Mouse (Mus musculus) bone marrow, adult 2 months (tissue): Measurements from ENCODE around the gene Sc5d. TPM values are rescaled to one million over a fixed set of nuclear protein-coding genes. Genes with fewer than 3 reads are reported as not detected.

ENCODE experiments used
- H3K27ac ChIP-seq: fragments of 200-500 bp; 2 replicates; pipeline ENCODE4 v1.5.1; 2012; ENCODE audit warnings: low read depth, mild to moderate bottlenecking, control low read depth, inconsistent platforms, low read length; ENCODE audit not compliant: control insufficient read depth, poor library complexity, insufficient read depth
- H3K4me1 ChIP-seq: fragments of 200-500 bp; 2 replicates; pipeline ENCODE4 v1.6.1; 2011; ENCODE audit warnings: low read length; ENCODE audit not compliant: control insufficient read depth, insufficient read depth
- H3K4me3 ChIP-seq: fragments of 200-500 bp; replicated peaks from 2 replicates; pipeline ENCODE3; 2011; ENCODE audit warnings: mild to moderate bottlenecking, low read depth, low read length, control low read depth; ENCODE audit not compliant: control insufficient read depth
- CTCF ChIP-seq: fragments of 200-500 bp; IDR thresholded peaks from 2 replicates; pipeline ENCODE4 v1.5.1; 2011; ENCODE audit warnings: low read length, control low read depth; ENCODE audit not compliant: control insufficient read depth, insufficient read depth
- POLR2A ChIP-seq: fragments of 200-500 bp; IDR thresholded peaks from 2 replicates; pipeline ENCODE4 v1.6.1; 2011; ENCODE audit warnings: low read depth, mild to moderate bottlenecking, control low read depth, low read length, borderline replicate concordance; ENCODE audit not compliant: control insufficient read depth
- WGBS: fragments of 180-500 bp; shearing (Covaris S2); methylation state at CpG from one replicate; pipeline ENCODE4 v1.1.7; 2018; 5-methylcytosine and 5-hydroxymethylcytosine counted together
- polyA plus RNA-seq: library from polyadenylated mRNA; stranded (reverse); fragments of >200 nt; gene quantifications from 2 replicates; pipeline ENCODE4 v1.2.4, GENCODE M21; 2011; ENCODE audit warnings: low replicate concordance; ENCODE audit not compliant: missing spikeins, insufficient read depth, insufficient read length

Gene Sc5d
- polyA plus RNA-seq, 1 experiment = 6.5 TPM

- H3K27ac ChIP-seq = no peak overlapping the region
- TF ChIP-seq CTCF = no peak
- TF ChIP-seq POLR2A = no peak
- WGBS = 46% methylated on average over 6 of the region's 6 CpGs
- H3K4me1 ChIP-seq = no peaks in the 10 kb centered on the region; the same call in 1 of the 2 replicates
- no peak overlapping the region for H3K4me3 ChIP-seq
These were observed 17.4 kb downstream of the Sc5d start for GRCm38 (mm10) chr9:42246688-42247087.

- Histone ChIP-seq H3K4me1 (no peaks in the 10 kb centered on the region; the same call in 1 of the 2 replicates), H3K27ac (no peak overlapping the region), H3K4me3 (no peak overlapping the region)
- no peak for TF ChIP-seq CTCF
- TF ChIP-seq POLR2A = no peak
- WGBS = 76% methylated on average over 5 of the region's 5 CpGs
These were observed 19.9 kb downstream of the Sc5d start for GRCm38 (mm10) chr9:42244173-42244572.

GRCm38 (mm10) chr9:42241021-42241420 lies 23.0 kb downstream of the Sc5d start:
- Histone ChIP-seq H3K27ac (no peak overlapping the region), H3K4me1 (no peaks in the 10 kb centered on the region), H3K4me3 (no peak overlapping the region)
- 73% methylated on average over 3 of the region's 3 CpGs for WGBS
- TF ChIP-seq POLR2A (no peak), CTCF (no peak)

GRCm38 (mm10) chr9:42240583-42240992 lies 23.5 kb downstream of the Sc5d start:
- Histone ChIP-seq H3K4me1 (no peaks in the 10 kb centered on the region), H3K27ac (no peak overlapping the region), H3K4me3 (no peak overlapping the region)
- 18% methylated on average over 11 of the region's 11 CpGs for WGBS
- TF ChIP-seq POLR2A (no peak), CTCF (peak; percentile 39; the same call in 1 of the 2 replicates)

GRCm38 (mm10) chr9:42238827-42239226 lies 25.2 kb downstream of the Sc5d start:
- no peak overlapping the region for H3K4me3 ChIP-seq
- H3K4me1 ChIP-seq = no peaks in the 10 kb centered on the region
- WGBS = 32% methylated on average over 4 of the region's 4 CpGs
- H3K27ac ChIP-seq = no peak overlapping the region
- TF ChIP-seq CTCF = no peak
- no peak for TF ChIP-seq POLR2A

- Histone ChIP-seq H3K27ac (no peak overlapping the region), H3K4me3 (no peak overlapping the region), H3K4me1 (no peaks in the 10 kb centered on the region)
- WGBS = 64% methylated on average over 5 of the region's 5 CpGs
- TF ChIP-seq CTCF = no peak
- TF ChIP-seq POLR2A = no peak
These were observed 32.9 kb downstream of the Sc5d start for GRCm38 (mm10) chr9:42231116-42231515.

- Histone ChIP-seq H3K27ac (no peak overlapping the region), H3K4me1 (no peaks in the 10 kb centered on the region), H3K4me3 (no peak overlapping the region)
- WGBS = 71% methylated on average over 2 of the region's 2 CpGs
- TF ChIP-seq CTCF (no peak), POLR2A (no peak)
These were observed 33.7 kb downstream of the Sc5d start for GRCm38 (mm10) chr9:42230333-42230732.

- WGBS = 64% methylated on average over 12 of the region's 12 CpGs
These were observed 34.5 kb downstream of the Sc5d start for GRCm38 (mm10) chr9:42229465-42230110.

GRCm38 (mm10) chr9:42227804-42228203 lies 36.3 kb downstream of the Sc5d start:
- H3K4me1 ChIP-seq = no peaks in the 10 kb centered on the region
- no peak overlapping the region for H3K4me3 ChIP-seq
- TF ChIP-seq CTCF (no peak), POLR2A (no peak)
- no peak overlapping the region for H3K27ac ChIP-seq
- 77% methylated on average over 1 of the region's 1 CpGs for WGBS

More at GRCm38 (mm10) chr9:42229465-42230110, 34.5 kb downstream of the Sc5d start:
- TF ChIP-seq POLR2A (no peak), CTCF (no peak)
- no peak overlapping the region for H3K27ac ChIP-seq
- H3K4me3 ChIP-seq = no peak overlapping the region
- no peaks in the 10 kb centered on the region for H3K4me1 ChIP-seq
